Mouse (Mus musculus) embryo, embryonic 10 days (tissue): ENCODE measurements around the gene Lats2.
"Not testable (repeated sequence)": the region's sequence is repeated elsewhere in the genome, so short reads cannot be mapped to it uniquely, and the experiment has no call there.

Experiments used
- DNase-seq: peaks from one replicate; pipeline ENCODE4 v3.0.0-alpha.2; 2015; ENCODE audit warnings: low spot score

Gene Lats2

DNA sequence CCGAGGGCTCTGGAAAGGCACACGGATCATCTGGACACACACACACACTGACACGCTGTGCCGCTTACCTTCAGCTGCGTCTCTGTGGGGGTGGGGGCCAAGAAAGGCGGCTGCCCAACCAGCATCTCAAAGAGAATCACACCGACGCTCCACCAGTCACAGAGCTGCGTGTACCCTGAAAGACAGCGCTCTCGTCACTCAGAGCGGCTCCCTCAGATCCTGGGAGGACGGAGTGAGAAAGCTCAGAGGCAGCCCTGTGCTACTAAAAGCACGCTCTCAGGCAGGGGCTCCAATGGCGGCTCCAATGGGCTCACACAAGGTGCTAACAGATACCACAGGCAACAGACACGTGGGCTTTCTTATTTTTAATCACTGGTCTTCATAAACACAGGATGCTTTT is 63.9 kb downstream of the Lats2 start:
- DNase-seq: no peak

DNA sequence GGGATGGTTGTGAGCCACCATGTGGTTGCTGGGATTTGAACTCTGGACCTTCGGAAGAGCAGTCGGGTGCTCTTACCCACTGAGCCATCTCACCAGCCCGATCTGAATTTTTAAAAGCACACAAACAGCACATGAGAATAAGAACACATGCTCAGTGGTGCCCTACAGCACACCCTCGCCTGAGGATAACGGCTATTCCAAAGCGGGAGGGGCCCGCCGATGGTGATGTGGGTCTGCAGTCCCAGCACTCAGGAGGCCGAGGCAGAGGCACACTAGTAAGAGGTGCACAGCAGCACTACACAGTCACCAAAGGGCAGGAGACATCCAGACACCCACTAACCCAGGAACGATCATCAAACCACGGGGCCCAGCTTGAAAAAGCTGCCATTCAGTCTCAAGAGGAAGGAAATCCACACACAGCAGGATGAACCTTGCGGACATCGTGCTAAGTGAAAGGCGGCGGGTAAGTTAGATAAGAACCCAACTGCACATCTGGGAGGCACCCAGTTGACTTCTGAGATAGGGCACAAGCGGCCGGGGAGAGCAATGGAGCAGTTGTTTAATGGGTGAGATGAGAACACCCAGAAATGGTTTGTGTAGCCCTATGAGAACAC is 65.6 kb downstream of the Lats2 start:
- DNase-seq: no peak

DNA sequence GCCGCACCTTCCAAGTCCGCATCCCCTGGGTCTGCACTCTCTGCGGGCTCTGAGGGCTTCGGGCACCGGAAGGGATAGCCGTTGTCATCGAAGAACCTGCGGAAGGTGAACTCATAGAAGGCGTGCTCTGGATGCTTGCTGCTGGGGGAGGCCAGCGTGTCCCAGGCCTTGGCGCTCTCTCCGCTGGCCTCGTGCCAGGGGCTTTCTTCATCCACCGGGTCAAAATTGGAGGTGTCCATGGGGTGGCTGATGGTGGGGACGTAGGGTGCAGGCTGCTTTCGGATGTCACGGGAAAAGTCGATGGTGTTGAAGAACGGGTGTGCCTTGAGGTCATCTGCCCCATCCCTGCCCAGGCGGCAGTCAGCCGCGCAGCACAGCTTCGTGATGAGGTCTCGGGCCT is 66.9 kb downstream of the Lats2 start:
- DNase-seq: no peak

- no peak for DNase-seq
These were observed 67.5 kb downstream of the Lats2 start for GRCm38 (mm10) chr14:57690681-57691080.

- not testable (repeated sequence) for DNase-seq
These were observed 70.1 kb downstream of the Lats2 start for GRCm38 (mm10) chr14:57688066-57688465.

DNA sequence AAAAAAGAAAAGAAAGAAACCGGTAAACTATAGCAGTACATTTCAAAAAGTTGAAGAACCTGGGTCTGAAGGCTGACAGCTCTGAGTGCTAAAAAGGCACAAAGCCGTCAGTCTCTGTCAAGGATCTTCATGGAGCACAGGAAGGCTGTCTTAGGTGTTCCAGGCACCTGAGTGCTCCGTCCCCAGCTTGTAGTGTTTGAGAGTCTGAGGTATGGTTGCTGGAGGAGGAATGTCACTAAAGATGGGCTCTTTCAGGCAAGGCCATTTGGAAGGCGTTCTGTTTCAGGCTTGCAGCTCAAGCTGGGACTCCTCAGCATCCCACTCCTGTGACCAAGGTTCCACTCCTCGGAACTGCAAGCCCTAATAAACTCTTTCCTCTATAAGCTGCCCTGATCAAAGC is 70.7 kb downstream of the Lats2 start:
- no peak for DNase-seq

- DNase-seq: no peak
These were observed 71.5 kb downstream of the Lats2 start for GRCm38 (mm10) chr14:57686647-57687046.

GRCm38 (mm10) chr14:57684579-57684978 is 73.6 kb downstream of the Lats2 start:
- peak; percentile 69 for DNase-seq

GRCm38 (mm10) chr14:57682751-57683150 is 75.4 kb downstream of the Lats2 start:
- no peak for DNase-seq

- peak; percentile 88 for DNase-seq
These were observed 78.1 kb downstream of the Lats2 start for GRCm38 (mm10) chr14:57679958-57680535.

DNA sequence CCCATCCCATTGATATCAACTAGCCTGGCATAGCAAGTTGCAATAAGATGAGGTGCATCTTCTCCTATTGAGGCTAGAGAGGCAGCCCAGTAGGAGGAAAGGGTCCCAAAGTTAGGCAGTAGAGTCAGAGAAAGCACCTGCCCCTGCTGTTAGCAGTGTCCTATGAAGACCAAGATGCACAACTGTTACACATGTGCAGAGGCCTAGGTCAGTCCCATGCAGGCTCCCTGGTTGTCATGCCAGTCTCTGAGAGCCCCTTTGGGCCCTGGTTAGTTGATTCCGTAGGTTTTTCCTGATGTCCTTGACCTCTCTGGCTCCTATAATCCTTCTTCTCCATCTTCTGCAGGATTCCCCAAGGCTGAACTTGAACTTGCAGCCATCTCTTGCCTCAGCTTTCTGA is 78.7 kb downstream of the Lats2 start:
- no peak for DNase-seq

DNA sequence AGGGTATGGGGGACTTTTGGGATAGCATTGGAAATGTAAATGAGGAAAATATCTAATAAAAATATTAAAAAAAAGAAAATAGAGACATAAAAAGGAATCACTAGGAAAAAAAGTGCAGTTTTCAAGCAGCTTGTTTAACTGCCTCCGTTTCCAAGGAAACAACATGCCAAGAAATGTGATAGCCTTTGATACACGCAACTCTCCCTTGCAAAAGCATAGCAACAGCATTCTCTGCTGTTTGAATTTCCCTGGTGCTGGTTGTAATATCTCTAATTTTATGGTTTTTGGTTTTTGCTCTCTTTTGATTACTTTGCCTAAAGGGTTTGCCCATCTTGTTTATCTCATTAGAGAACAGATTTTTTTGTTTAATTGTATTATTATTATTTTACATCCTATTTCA is 82.7 kb downstream of the Lats2 start:
- no peak for DNase-seq

DNA sequence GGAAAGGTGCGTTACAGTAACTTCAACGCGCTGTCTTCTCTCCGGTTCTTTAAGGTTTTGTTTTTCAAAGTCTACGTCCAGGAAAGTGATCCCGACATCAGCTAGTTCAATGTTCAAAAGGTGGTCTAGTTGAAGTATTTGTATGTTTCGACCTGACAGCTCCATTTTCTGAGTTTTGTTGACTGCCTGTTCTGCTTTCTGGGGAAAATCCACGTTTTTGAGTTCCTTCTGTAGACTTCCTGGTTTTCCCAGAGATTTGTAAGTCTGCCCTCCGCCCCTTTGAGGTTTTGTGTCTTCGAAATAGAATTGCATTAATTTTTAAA is 92.6 kb downstream of the Lats2 start:
- no peak for DNase-seq

- peak; percentile 89 for DNase-seq
These were observed 93.2 kb downstream of the Lats2 start, which contains the start of gene Xpo4 for GRCm38 (mm10) chr14:57664822-57665627. Gene Xpo4, minus strand, starts transcription at chr14:57665430.

GRCm38 (mm10) chr14:57664311-57664821 is 93.8 kb downstream of the Lats2 start:
- peak; percentile 71 for DNase-seq

GRCm38 (mm10) chr14:57663630-57664029 is 94.6 kb downstream of the Lats2 start:
- DNase-seq: no peak

DNA sequence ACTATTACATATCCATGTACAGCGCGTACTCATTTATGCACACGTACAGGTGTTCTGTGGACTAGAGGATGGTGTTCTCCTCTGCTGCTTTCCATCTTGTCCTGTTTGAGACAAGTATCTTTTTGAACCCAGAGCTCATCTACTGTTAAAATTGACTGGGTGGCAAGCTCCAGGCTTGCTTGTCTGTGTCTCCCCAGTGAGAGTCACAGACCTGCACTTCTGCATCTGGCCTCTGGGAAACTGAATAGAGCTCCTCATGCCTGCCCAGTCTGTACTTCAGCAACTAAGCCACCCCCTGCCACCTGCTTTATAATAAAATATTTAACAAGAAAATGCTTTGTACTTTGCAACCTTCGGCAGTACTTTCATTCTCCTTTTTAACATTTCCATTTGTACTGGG is 99.9 kb downstream of the Lats2 start:
- no peak for DNase-seq

GRCm38 (mm10) chr14:57657500-57657899 is 100.7 kb downstream of the Lats2 start:
- DNase-seq: no peak

- not testable (repeated sequence) for DNase-seq
These were observed 101.7 kb downstream of the Lats2 start for GRCm38 (mm10) chr14:57656519-57656918.

DNA sequence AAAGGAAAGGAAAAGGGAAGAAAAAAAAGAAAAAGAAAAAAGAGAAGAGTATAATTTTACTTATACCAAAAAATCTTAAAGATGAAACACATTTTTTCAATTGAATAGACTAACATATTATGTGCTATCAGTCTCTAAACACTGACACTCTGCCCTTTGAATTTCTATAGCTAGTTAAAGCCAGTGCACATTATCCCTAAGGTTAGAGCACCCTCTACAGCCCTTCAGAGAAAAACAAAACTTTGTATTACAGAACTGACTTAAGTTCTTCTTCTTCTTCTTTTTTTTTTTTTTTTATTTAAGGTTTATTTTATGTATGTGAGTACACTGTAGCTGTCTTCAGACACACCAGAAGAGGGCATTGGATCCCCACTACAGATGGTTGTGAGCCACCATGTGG is 108.7 kb downstream of the Lats2 start:
- no peak for DNase-seq

DNA sequence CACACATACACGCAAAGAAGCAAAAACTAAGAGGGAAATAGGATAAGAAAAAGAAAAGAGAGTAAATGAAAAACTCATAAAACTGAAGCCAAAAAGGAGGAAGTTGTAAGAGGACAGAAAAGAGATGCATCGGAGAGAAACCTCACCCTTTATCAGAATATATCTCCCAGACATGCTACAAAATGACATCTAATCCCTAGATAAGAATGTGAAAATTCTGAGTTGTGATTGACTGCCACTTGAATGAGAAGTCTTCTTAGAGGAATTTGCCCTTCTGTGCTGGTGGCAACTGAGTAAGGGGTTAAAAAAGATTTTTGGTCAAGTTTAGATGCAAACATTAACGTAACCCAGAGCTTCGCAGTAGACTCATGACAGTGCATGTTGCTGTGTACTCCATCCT is 112.0 kb downstream of the Lats2 start:
- no peak for DNase-seq
